Mouse (Mus musculus): ENCODE measurements around the gene Rex1bd. TPM values are rescaled to one million over a fixed set of nuclear protein-coding genes. Genes with fewer than 3 reads are reported as not detected.

The Rex1bd gene
- polyA plus RNA-seq (2015; fragmentation: Nextera tagmentation; extraction: Ambion mirVana) = 164 and 169 TPM in 2 replicates

GRCm38 (mm10) chr8:70506328-70507026 lies at the start of gene Rex1bd:
Gene Rex1bd, minus strand, starts transcription at chr8:70506752.
- H3K4me3 ChIP-seq = peak within 1 kb of the TSS; percentile 80
- H3K4me1 ChIP-seq = peaks cover 53% of the 10 kb centered on the region
- H3K27ac ChIP-seq = peak within 1 kb of the TSS; percentile 95
- WGBS = 3% methylated on average over 40 of the region's 40 CpGs
- H3K4me2 ChIP-seq = peak within 1 kb of the TSS; percentile 87
- H3K9ac ChIP-seq = peak within 1 kb of the TSS; percentile 92
- peaks cover 8% of the 10 kb centered on the region; the same call in 1 of the 2 replicates for H3K36me3 ChIP-seq (replicated peaks)
- no peaks in the 10 kb centered on the region for H3K9me3 ChIP-seq
- H3K27me3 ChIP-seq (replicated peaks) = peaks cover 28% of the 10 kb centered on the region
- peak; percentile 83 for ATAC-seq (replicated peaks)

DNA sequence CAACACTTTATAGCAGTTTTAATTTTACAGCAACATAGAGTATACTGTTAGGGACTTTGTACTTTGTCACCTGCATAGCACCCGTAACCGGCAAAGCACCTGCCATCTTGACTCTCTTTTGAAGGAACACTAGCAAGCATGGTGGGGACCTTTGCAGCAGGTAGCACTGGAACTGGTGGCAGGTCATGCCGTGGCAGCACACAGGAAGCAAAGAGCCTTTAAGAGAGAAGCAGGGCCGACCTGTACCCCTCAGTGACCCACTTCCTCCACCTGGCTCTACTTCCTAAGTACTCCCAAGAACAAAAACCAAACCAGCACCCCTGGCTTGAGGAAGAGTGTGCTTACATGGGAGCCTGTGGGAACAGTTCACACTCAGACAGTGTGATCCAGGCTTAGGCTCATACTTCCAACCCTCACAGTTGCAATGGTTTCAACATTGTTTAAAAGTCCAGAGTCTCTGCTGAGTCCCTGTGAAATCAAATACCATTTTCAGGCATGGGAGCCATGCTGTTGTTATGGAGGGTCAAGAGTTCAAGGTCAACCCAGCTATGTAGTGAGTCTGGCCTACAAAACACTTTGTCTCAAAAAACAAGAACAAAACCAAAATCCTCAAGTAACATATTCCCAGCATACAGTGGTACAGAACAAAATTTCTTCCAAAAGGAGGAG lies 48.7 kb upstream of the Rex1bd start:
- H3K27me3 ChIP-seq (replicated peaks) = no peaks in the 10 kb centered on the region
- H3K4me1 ChIP-seq = peaks cover 14% of the 10 kb centered on the region
- ATAC-seq (replicated peaks) = no peak
- H3K36me3 ChIP-seq (replicated peaks) = no peaks in the 10 kb centered on the region
- H3K4me2 ChIP-seq = no peak overlapping the region
- no peak overlapping the region for H3K9ac ChIP-seq
- H3K27ac ChIP-seq = no peak overlapping the region
- no peaks in the 10 kb centered on the region for H3K9me3 ChIP-seq
- 93% methylated on average over 4 of the region's 4 CpGs for WGBS
- no peak overlapping the region for H3K4me3 ChIP-seq

- Histone ChIP-seq H3K36me3 (replicated peaks) (no peaks in the 10 kb centered on the region), H3K27ac (no peak overlapping the region), H3K27me3 (replicated peaks) (no peaks in the 10 kb centered on the region), H3K9ac (no peak overlapping the region), H3K4me1 (peaks cover 14% of the 10 kb centered on the region), H3K4me2 (no peak overlapping the region), H3K4me3 (no peak overlapping the region), H3K9me3 (no peaks in the 10 kb centered on the region)
- ATAC-seq (replicated peaks) = no peak
Measured at GRCm38 (mm10) chr8:70553740-70554139, 47.2 kb upstream of the Rex1bd start.

- Histone ChIP-seq H3K4me2 (no peak overlapping the region), H3K9me3 (no peaks in the 10 kb centered on the region), H3K4me1 (peaks cover 14% of the 10 kb centered on the region), H3K4me3 (no peak overlapping the region), H3K27ac (no peak overlapping the region), H3K36me3 (replicated peaks) (no peaks in the 10 kb centered on the region), H3K27me3 (replicated peaks) (no peaks in the 10 kb centered on the region), H3K9ac (no peak overlapping the region)
- WGBS = 57% methylated on average over 1 of the region's 1 CpGs
- ATAC-seq (replicated peaks) = no peak
Measured at GRCm38 (mm10) chr8:70552836-70553235, 46.3 kb upstream of the Rex1bd start.

DNA sequence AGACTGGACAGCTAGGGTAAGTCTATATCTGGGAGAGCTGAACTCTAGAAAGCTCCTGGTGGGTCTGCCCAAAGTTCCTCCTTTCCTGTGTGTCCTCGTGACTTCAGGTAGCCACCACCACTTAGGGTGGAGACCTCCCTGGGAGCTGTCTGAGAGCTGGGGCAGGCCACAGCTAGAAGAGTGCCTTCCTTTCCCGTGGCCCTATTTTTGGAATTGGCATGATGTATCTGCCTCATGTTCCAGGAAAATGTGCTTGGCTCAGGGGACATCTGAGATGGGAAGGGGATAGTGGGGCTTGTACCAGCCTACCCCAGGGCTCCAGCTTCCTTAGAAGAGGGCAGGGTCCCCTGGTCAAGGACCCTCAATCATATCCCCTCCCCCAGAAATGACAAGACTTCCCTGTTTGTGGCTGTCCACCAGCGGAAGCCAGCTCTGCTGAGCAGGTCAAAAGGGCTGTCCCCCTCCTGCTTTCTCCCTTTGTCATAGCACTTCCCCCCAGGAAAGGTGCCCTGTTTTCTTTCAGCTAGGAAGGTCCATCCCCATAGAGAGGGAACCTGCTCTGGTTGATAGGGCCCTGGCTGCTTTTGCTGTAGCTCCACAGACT lies 45.1 kb upstream of the Rex1bd start:
- no peak for ATAC-seq (replicated peaks)
- H3K9ac ChIP-seq = no peak overlapping the region
- H3K4me2 ChIP-seq = no peak overlapping the region
- 81% methylated on average over 3 of the region's 3 CpGs for WGBS
- no peaks in the 10 kb centered on the region for H3K36me3 ChIP-seq (replicated peaks)
- H3K4me1 ChIP-seq = peaks cover 14% of the 10 kb centered on the region
- no peaks in the 10 kb centered on the region for H3K9me3 ChIP-seq
- H3K27ac ChIP-seq = no peak overlapping the region
- no peaks in the 10 kb centered on the region for H3K27me3 ChIP-seq (replicated peaks)
- H3K4me3 ChIP-seq = no peak overlapping the region

GRCm38 (mm10) chr8:70549412-70550184 lies 43.0 kb upstream of the Rex1bd start:
- Histone ChIP-seq H3K27ac (no peak overlapping the region), H3K36me3 (replicated peaks) (no peaks in the 10 kb centered on the region), H3K9me3 (no peaks in the 10 kb centered on the region), H3K9ac (no peak overlapping the region), H3K4me3 (no peak overlapping the region), H3K4me2 (no peak overlapping the region), H3K4me1 (peaks cover 14% of the 10 kb centered on the region), H3K27me3 (replicated peaks) (no peaks in the 10 kb centered on the region)
- WGBS = 92% methylated on average over 10 of the region's 10 CpGs
- no peak for ATAC-seq (replicated peaks)

DNA sequence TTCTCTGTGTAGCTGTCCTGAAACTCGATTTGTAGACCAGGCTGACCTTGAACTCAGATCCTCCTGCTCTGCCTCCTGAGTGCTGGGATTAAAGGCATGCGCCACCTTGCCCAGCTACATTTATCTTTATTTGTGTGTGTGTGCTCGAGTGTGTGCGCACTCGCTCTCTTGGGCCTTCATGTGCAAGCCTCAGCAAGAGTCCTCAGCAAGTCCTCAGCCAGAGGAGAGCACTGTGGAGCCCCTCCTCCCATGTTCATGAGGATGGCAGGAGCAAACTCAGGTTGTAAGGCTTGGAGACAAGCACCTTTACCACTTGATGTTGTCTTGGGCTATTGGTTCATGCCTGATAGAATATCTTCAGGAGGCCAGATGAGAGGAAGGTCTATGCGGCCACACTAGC lies 41.2 kb upstream of the Rex1bd start:
- Histone ChIP-seq H3K9me3 (no peaks in the 10 kb centered on the region), H3K27me3 (replicated peaks) (no peaks in the 10 kb centered on the region), H3K4me1 (0 out of 2 replicates have a peak, but pooled peaks cover 19% of the 10 kb centered on the region), H3K4me2 (no peak overlapping the region), H3K36me3 (replicated peaks) (no peaks in the 10 kb centered on the region), H3K4me3 (no peak overlapping the region), H3K9ac (no peak overlapping the region), H3K27ac (no peak overlapping the region)
- WGBS = 89% methylated on average over 6 of the region's 6 CpGs
- ATAC-seq (replicated peaks) = no peak

DNA sequence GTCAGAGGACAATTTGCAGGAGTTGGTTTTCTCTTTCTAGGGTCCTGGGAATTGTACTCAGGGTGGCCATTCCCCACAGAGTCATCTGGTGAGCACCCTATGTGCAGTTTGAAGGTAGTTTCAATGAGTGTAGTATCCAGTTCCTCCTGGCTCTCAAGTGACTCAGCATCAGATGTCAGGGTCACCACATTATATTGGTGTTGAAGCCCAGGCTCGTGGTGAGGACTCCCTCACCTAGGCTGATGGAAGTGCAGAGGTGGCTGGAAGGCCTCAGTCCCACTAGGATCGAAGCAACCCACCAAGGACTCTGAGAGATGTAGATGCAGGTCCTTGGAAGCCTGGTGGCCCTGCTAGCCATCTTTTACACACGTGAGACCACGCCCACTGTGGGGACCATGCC lies 39.9 kb upstream of the Rex1bd start:
- Histone ChIP-seq H3K9ac (no peak overlapping the region), H3K36me3 (replicated peaks) (no peaks in the 10 kb centered on the region), H3K4me3 (no peak overlapping the region), H3K4me1 (peaks cover 26% of the 10 kb centered on the region), H3K4me2 (no peak overlapping the region), H3K9me3 (no peaks in the 10 kb centered on the region), H3K27me3 (replicated peaks) (no peaks in the 10 kb centered on the region), H3K27ac (no peak overlapping the region)
- no peak for ATAC-seq (replicated peaks)
- WGBS = 93% methylated on average over 4 of the region's 4 CpGs

DNA sequence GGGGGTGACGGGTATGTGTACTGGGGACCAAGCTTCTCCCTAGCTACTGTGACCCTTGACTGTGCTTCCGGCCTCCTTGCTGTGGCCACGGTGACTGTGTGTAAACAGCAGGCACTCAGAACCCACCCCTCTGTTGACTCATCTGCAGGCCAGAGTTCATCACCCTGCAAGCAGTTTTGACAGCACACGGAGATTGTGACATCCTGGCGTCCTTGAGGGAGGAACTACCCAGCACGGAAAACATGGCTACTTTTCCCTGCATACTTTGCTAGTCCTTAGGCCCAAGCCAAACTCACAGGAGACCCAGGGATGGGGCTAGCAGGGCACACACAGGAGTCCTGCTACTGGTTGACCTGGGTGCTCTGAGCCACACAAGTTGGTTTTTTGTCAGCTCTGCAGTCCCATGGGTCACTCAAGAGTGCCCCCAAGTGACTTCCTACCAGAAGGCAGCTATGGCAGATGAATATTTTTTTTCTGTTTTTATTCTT lies 37.7 kb upstream of the Rex1bd start:
- no peak for ATAC-seq (replicated peaks)
- Histone ChIP-seq H3K27ac (no peak overlapping the region), H3K4me3 (no peak overlapping the region), H3K36me3 (replicated peaks) (no peaks in the 10 kb centered on the region), H3K9ac (no peak overlapping the region), H3K9me3 (no peaks in the 10 kb centered on the region), H3K27me3 (replicated peaks) (no peaks in the 10 kb centered on the region), H3K4me2 (no peak overlapping the region), H3K4me1 (peaks cover 41% of the 10 kb centered on the region)
- 67% methylated on average over 6 of the region's 6 CpGs for WGBS

DNA sequence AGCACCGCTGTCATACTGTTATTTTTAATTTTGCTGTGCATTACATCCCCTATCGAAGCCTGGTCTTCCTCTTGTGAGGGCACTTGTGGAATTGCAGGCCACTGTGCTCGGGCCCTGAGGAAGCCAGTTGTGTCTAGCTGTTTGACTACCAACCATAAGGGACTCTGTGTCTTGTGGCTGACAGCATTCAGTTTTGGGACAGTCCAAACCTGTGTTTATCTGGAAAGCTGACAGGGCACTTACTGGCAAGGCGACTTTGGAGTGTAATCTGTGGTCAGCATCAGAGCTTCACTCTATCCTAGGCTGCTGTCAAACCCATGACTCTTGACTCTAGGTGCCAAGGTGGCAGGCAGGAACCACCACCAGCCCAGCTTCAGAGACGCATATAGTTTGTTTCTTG lies 34.5 kb upstream of the Rex1bd start:
- Histone ChIP-seq H3K27ac (no peak overlapping the region), H3K36me3 (replicated peaks) (0 out of 2 replicates have a peak, but pooled peaks cover 6% of the 10 kb centered on the region), H3K4me2 (peak overlapping the region; percentile 82), H3K9ac (peak overlapping the region; percentile 68; the same call in 1 of the 2 replicates), H3K4me3 (peak overlapping the region; percentile 77), H3K27me3 (replicated peaks) (no peaks in the 10 kb centered on the region), H3K4me1 (peaks cover 48% of the 10 kb centered on the region), H3K9me3 (no peaks in the 10 kb centered on the region)
- no peak for ATAC-seq (replicated peaks)
- 85% methylated on average over 5 of the region's 5 CpGs for WGBS

DNA sequence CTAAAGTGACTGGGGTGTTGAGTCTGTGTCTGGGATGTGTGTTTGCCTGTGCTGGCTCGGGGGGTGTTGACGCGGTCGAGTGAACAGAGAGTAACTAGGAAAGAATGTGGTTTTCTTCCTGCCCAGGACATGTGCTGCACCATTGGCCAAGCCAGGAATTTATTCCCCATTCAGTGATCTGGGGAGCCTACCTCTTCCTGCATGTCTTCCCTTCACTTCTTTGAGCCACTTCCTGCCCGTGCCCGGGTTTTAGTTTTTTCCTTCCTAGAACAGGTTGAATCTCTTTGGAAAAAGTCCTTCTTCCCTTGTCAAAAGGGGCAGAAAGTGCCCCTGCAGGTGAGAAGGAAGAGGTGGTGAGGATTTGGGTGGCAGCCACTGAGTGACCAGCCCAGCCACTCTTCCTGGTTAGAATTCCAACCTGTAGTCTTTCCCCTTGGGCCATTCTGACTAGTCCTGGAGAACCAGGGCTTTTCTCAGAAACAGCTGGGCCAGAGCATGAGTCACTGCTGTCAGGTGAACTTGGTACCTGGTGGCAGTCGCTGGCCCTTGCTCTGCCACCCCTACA lies 34.0 kb upstream of the Rex1bd start:
- ATAC-seq (replicated peaks) = no peak
- Histone ChIP-seq H3K9ac (peak overlapping the region; percentile 68), H3K4me1 (peaks cover 48% of the 10 kb centered on the region), H3K36me3 (replicated peaks) (peaks cover 10% of the 10 kb centered on the region; the same call in 1 of the 2 replicates), H3K27ac (no peak overlapping the region), H3K4me3 (peak overlapping the region; percentile 77), H3K4me2 (peak overlapping the region; percentile 82), H3K9me3 (no peaks in the 10 kb centered on the region), H3K27me3 (replicated peaks) (no peaks in the 10 kb centered on the region)
- 56% methylated on average over 7 of the region's 7 CpGs for WGBS

Measured in midbrain, embryonic 15.5 days (tissue).